Mouse (Mus musculus) kidney, postnatal 4 days (tissue): Measurements from ENCODE around the gene Zbtb20.

ENCODE experiments used
- DNase-seq, 2 experiments: peaks; one replicate each; pipeline ENCODE4 v3.0.0; 2021; ENCODE audit warnings: mixed read lengths in 2 of 2

Gene Zbtb20

GRCm38 (mm10) chr16:43081995-43082394 lies 206.3 kb downstream of the Zbtb20 start:
- peak; percentile 19 to 29 for DNase-seq

DNA sequence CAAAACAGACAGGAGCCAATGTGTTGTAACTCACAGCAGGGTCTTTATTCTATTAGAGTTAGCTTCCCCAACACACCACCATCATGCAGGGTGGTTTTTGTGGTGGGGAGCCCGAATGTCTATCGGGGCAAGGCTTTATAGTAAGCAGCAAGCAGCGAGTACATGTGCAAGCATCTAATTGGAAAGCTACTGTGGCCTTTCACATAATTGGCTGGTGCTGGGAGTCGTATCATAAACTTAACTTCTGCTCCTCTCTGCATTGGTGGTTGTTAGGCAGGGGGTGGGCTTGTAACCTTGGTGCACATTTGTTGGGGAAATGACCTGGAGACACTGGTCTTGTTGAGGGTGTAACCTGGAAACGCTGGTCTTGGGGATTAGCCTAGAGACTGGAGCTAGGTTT lies 207.1 kb downstream of the Zbtb20 start:
- DNase-seq: no peak

- DNase-seq: no peak
Observed at GRCm38 (mm10) chr16:43090188-43090587, 214.5 kb downstream of the Zbtb20 start.

DNA sequence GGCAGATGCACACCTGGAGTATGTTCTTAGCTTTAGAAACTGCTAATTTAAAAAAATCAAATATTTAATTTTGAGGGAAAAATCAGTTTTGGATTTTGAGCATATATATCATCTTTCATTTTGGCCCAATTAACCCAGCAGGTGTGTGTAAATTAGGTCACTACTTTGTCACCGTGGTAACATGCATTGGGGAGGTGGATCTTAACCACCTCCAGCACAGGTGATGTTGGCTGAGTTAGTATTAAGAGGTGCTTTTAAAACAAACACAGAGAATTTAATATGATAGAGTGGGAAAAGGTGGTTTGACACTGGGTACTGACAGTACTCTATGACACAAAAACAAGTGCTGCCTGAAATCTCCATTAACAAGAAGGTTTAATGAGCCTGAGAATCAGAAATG lies 218.5 kb downstream of the Zbtb20 start:
- no peak for DNase-seq

GRCm38 (mm10) chr16:43094756-43095155 lies 219.1 kb downstream of the Zbtb20 start:
- DNase-seq: no peak

DNA sequence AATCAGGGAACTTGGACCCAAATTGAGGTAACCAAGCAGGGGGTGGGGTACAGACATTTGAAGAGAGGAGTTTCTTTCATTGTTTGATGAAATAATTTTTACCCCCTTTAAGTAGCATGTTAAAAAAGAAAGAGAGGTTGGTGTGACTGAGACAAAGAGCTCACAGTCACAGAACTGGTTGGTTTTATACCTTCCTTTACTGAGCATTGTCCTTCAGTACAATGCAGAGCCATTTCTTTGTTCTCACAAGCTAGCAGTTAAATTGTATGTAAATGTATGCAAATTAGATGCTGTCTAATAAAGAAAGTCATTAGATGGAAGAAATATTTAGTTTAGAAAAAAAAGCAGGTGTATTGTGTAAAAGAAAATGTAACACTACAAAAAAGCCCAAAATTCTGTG lies 220.4 kb downstream of the Zbtb20 start:
- no peak for DNase-seq

GRCm38 (mm10) chr16:43098153-43098552 lies 222.5 kb downstream of the Zbtb20 start:
- no peak for DNase-seq

DNA sequence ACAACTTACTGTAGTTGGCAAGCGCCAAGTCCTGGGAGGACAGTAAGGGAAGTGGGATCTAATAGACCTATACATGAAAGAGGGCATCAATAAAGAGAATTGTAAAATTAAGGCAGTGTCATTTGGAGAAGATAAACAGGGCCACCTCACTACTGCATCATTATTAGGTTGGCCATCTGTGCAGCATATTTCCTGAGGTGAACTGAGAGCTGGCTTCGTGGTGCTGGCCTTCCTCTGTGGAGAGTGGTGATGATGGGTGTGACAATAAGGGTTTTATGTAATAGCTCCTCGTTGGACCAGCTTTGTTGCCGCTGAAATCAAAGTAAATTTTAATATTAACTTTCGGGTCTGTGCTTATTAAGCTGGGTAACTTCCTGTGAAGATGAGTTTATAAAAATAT lies 223.0 kb downstream of the Zbtb20 start:
- DNase-seq: no peak

GRCm38 (mm10) chr16:43111288-43111687 lies 235.6 kb downstream of the Zbtb20 start:
- DNase-seq: no peak

GRCm38 (mm10) chr16:43113968-43114367 lies 238.3 kb downstream of the Zbtb20 start:
- DNase-seq: no peak

- no peak for DNase-seq
Observed at GRCm38 (mm10) chr16:43129966-43130365, 254.3 kb downstream of the Zbtb20 start.

- no peak for DNase-seq
Observed at GRCm38 (mm10) chr16:43130583-43130982, 254.9 kb downstream of the Zbtb20 start.

DNA sequence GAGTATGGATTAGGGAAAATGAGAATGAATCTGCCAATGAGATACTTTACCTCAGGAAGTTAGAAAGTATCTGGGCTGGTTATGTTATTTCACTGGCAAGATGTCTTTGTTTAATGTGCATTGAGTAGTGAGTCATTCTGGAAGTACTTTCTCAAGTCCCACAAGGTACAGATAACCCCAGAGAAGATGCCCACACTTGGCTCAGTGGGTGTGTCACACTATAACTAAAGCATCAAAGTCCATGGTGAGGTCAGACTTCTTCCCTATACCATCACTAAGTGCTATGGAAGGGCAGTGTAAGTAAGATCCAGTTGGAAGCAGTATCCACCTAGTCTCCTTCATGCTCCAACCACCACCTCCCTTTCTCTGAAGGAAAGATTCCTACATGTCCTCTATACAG lies 255.4 kb downstream of the Zbtb20 start:
- DNase-seq: no peak

- DNase-seq: peak; percentile 7 to 16
Observed at GRCm38 (mm10) chr16:43168506-43168905, 292.8 kb downstream of the Zbtb20 start.

GRCm38 (mm10) chr16:43169273-43169905 lies 293.7 kb downstream of the Zbtb20 start:
- DNase-seq: no peak

DNA sequence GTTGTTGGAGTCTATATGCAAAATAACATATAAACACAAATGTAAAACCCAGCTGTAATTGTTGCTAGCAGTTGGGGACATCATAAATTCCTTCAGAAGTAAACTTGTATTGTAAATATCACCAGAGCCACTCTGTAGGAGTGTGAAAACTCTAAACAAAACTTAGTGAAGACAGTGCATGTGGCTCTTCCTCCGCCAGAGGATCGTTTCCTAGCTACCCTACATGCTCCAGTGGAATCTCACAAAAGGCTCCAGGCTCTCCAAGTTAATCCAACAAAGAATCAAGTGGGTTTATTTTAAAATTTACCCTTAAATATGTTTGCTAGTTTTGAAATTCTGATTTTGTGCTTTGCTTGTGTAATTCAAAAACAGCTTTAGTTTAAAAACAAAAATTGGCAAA lies 296.5 kb downstream of the Zbtb20 start:
- DNase-seq: no peak

GRCm38 (mm10) chr16:43172912-43173311 lies 297.2 kb downstream of the Zbtb20 start:
- no peak for DNase-seq

DNA sequence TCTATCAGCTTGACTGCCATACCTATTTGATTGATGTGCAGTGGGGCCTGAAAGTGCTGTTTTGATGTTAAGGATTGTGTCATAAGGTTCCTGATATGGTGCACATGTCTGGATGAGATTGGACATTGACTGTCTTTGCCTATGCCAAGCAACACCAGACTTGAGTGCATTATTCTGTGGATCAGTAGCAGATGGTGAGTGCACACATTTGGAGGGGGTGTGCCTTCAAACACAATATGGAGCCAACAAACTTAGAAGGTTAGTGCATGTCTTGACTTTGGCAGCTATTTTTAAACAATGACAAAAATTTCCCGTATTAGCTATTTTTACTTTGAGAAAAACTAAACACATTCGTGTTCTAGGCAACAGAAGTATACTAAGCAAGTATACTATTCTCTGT lies 299.1 kb downstream of the Zbtb20 start:
- no peak for DNase-seq

- no peak for DNase-seq
Observed at GRCm38 (mm10) chr16:43181038-43181437, 305.4 kb downstream of the Zbtb20 start.

GRCm38 (mm10) chr16:43190390-43190789 lies 314.7 kb downstream of the Zbtb20 start:
- DNase-seq: no peak

DNA sequence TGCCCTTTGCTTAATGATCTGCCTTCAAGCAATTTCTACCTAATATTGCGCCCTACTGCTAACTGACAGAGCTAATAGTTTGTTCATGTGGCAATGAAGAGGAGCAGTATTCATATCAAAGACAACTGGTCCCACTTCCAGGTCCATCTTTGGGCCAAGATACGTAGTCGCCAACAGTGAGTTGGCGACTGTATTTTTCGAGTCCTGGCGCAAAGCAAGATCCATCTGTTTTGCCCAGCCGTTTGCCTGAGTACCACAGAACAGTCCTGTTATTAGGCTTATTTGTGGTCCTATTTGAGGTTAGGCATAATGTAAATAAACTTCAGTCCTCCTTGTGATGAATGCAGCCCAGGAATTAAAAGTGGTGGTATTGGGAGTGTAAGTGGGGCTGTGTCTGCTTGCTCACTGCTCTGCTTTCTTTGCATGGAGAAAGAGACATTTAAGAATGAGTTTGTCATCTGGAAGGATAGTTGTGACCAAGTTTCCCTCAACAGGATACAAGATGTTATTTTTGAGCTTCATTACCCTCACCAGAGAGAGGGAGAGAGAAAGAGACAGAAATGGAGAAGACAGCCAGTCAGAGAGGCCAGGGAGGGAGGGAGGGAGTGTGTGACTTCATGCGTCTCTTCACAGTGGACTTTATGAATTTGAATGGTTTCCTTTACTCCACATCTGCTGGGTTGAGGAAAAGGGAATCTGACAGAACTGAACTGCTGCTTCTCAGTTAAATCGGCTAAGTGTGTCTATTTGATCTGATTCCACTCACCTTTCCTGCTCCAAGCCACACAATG lies 315.6 kb downstream of the Zbtb20 start:
- DNase-seq: no peak

GRCm38 (mm10) chr16:43193631-43194239 lies 318.1 kb downstream of the Zbtb20 start:
- DNase-seq: no peak

- DNase-seq: no peak
Observed at GRCm38 (mm10) chr16:43217336-43218006, 341.8 kb downstream of the Zbtb20 start.

DNA sequence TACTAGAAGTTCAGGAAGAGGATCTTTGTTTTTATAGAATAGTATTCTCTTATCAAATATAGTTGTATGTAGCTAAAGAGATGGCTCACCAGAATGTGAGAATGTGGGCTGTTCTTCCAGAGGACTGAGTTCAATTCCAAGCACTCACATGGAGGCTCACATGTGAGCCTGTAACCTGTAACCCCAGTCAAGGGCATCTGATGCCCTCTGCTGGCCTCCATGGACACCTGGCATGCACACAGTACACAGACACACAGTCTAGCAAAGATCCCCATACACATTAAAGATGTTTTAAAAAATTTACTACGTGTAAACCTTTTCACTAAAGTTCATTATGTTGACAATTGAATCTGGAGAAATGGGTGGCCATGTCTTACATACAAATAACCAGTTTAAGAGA lies 343.7 kb downstream of the Zbtb20 start:
- no peak for DNase-seq
